Mouse (Mus musculus): ENCODE measurements around the gene Eef2. TPM values are rescaled to one million over a fixed set of nuclear protein-coding genes. Genes with fewer than 3 reads are reported as not detected.
A peak's percentile ranks its signal among the peaks of the same experiment; 100 is the strongest.

Gene Eef2
- polyA plus RNA-seq, 1 experiment from 2014 or later, result 313 TPM

GRCm38 (mm10) chr10:81138821-81139528, 37.5 kb upstream of the Eef2 start:
- Histone ChIP-seq H3K4me1 (ENCODE audit: control insufficient read depth, insufficient read depth, low read length) (peaks cover 44% of the 10 kb centered on the region), H3K27ac (ENCODE audit: low read depth, low read length) (peak overlapping the region; percentile 66), H3K4me2 (peak overlapping the region; percentile 80), H3K36me3 (ENCODE audit: control insufficient read depth, insufficient read depth, low read length) (peaks cover 5% of the 10 kb centered on the region), H3K9ac (ENCODE audit: low read depth, low read length) (peak overlapping the region; percentile 72), H3K27me3 (ENCODE audit: control insufficient read depth, insufficient read depth, low read length) (peaks cover 13% of the 10 kb centered on the region), H3K9me3 (replicated peaks; ENCODE audit: control insufficient read depth, low read length) (no peaks in the 10 kb centered on the region), H3K4me3 (ENCODE audit: low read depth, low read length) (peak overlapping the region; percentile 68)
- ATAC-seq (replicated peaks; ENCODE audit: insufficient number of reproducible peaks, low FRiP score, low TSS enrichment), result no peak
- WGBS (ENCODE audit: insufficient replicate concordance), result 60% methylated on average over 11 of the region's 11 CpGs

DNA sequence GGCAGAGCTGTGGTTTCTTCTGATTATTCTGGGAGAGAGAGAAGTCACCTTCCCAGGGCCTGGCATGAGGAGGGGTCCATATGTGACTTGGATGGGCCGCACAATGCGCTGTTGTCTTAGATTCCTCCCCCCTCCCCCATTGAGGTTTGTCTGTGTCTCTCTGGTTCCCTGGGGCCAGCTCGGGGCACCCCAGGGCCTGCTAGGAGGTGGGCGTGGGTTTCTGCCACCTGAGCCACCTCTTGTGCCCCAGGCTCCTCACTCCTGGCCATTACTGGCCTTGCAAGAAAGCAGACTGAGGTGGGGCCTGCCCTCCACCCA, 36.9 kb upstream of the Eef2 start:
- Histone ChIP-seq H3K4me3 (ENCODE audit: low read depth, low read length) (peak overlapping the region; percentile 68), H3K36me3 (ENCODE audit: control insufficient read depth, insufficient read depth, low read length) (peaks cover 10% of the 10 kb centered on the region), H3K4me1 (ENCODE audit: control insufficient read depth, insufficient read depth, low read length) (peaks cover 44% of the 10 kb centered on the region), H3K4me2 (peak overlapping the region; percentile 80), H3K27me3 (ENCODE audit: control insufficient read depth, insufficient read depth, low read length) (peaks cover 8% of the 10 kb centered on the region), H3K9ac (ENCODE audit: low read depth, low read length) (peak overlapping the region; percentile 72; the same call in 1 of the 2 replicates), H3K9me3 (replicated peaks; ENCODE audit: control insufficient read depth, low read length) (no peaks in the 10 kb centered on the region), H3K27ac (ENCODE audit: low read depth, low read length) (peak overlapping the region; percentile 66; the same call in 1 of the 2 replicates)
- WGBS (ENCODE audit: insufficient replicate concordance), result 69% methylated on average over 4 of the region's 4 CpGs
- ATAC-seq (replicated peaks; ENCODE audit: insufficient number of reproducible peaks, low FRiP score, low TSS enrichment), result no peak

GRCm38 (mm10) chr10:81140005-81140404, 36.4 kb upstream of the Eef2 start:
- 59% methylated on average over 8 of the region's 8 CpGs for WGBS (ENCODE audit: insufficient replicate concordance)
- Histone ChIP-seq H3K9me3 (replicated peaks; ENCODE audit: control insufficient read depth, low read length) (no peaks in the 10 kb centered on the region), H3K27me3 (ENCODE audit: control insufficient read depth, insufficient read depth, low read length) (peaks cover 3% of the 10 kb centered on the region), H3K36me3 (ENCODE audit: control insufficient read depth, insufficient read depth, low read length) (peaks cover 16% of the 10 kb centered on the region), H3K4me3 (ENCODE audit: low read depth, low read length) (peak overlapping the region; percentile 68), H3K4me2 (peak overlapping the region; percentile 80), H3K4me1 (ENCODE audit: control insufficient read depth, insufficient read depth, low read length) (peaks cover 43% of the 10 kb centered on the region), H3K27ac (ENCODE audit: low read depth, low read length) (no peak overlapping the region), H3K9ac (ENCODE audit: low read depth, low read length) (peak overlapping the region; percentile 72)
- ATAC-seq (replicated peaks; ENCODE audit: insufficient number of reproducible peaks, low FRiP score, low TSS enrichment), result no peak

- H3K4me2 ChIP-seq, result peak overlapping the region; percentile 80
- H3K27me3 ChIP-seq (ENCODE audit: control insufficient read depth, insufficient read depth, low read length), result no peaks in the 10 kb centered on the region
- H3K9me3 ChIP-seq (replicated peaks; ENCODE audit: control insufficient read depth, low read length), result no peaks in the 10 kb centered on the region
- H3K4me1 ChIP-seq (ENCODE audit: control insufficient read depth, insufficient read depth, low read length), result peaks cover 48% of the 10 kb centered on the region
- 0 out of 2 replicates have a peak overlapping the region, but pooled peaks have one; percentile 24 for H3K27ac ChIP-seq (ENCODE audit: low read depth, low read length)
- H3K4me3 ChIP-seq (ENCODE audit: low read depth, low read length), result peak overlapping the region; percentile 68
- ATAC-seq (replicated peaks; ENCODE audit: insufficient number of reproducible peaks, low FRiP score, low TSS enrichment), result no peak
- peaks cover 24% of the 10 kb centered on the region for H3K36me3 ChIP-seq (ENCODE audit: control insufficient read depth, insufficient read depth, low read length)
- H3K9ac ChIP-seq (ENCODE audit: low read depth, low read length), result peak overlapping the region; percentile 72
- WGBS (ENCODE audit: insufficient replicate concordance), result 59% methylated on average over 10 of the region's 10 CpGs
Observed at GRCm38 (mm10) chr10:81140717-81141454, 35.5 kb upstream of the Eef2 start.

- no peak overlapping the region for H3K4me3 ChIP-seq (ENCODE audit: low read depth, low read length)
- peaks cover 51% of the 10 kb centered on the region for H3K4me1 ChIP-seq (ENCODE audit: control insufficient read depth, insufficient read depth, low read length)
- no peaks in the 10 kb centered on the region for H3K27me3 ChIP-seq (ENCODE audit: control insufficient read depth, insufficient read depth, low read length)
- peaks cover 32% of the 10 kb centered on the region for H3K36me3 ChIP-seq (ENCODE audit: control insufficient read depth, insufficient read depth, low read length)
- H3K27ac ChIP-seq (ENCODE audit: low read depth, low read length), result peak overlapping the region; percentile 41; the same call in 1 of the 2 replicates
- H3K4me2 ChIP-seq, result peak overlapping the region; percentile 80
- peak overlapping the region; percentile 34; the same call in 1 of the 2 replicates for H3K9ac ChIP-seq (ENCODE audit: low read depth, low read length)
- H3K9me3 ChIP-seq (replicated peaks; ENCODE audit: control insufficient read depth, low read length), result no peaks in the 10 kb centered on the region
- 77% methylated on average over 7 of the region's 7 CpGs for WGBS (ENCODE audit: insufficient replicate concordance)
- no peak for ATAC-seq (replicated peaks; ENCODE audit: insufficient number of reproducible peaks, low FRiP score, low TSS enrichment)
Observed at GRCm38 (mm10) chr10:81141455-81142210, 34.8 kb upstream of the Eef2 start.

DNA sequence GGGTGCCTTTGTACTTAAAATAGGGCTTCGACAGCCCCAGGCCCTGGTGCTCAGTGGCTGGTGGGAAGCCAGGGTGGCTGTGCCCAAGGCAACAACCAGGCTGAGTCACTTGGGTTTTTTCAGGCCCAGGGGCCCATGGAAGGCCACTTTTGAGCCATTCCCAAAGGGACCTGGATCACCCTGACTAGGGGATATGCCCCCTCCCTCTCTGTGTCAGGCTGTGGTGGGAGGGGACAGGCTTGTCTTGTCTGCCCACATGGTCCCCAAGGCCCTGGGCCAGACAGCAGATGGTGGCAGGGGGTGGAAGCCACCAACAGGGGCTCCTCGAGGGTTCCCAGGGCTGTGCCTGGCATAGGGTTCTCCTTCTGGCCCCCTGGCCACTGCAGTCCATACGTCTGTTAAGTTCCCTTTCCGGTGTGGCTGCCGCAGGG, 33.9 kb upstream of the Eef2 start:
- H3K36me3 ChIP-seq (ENCODE audit: control insufficient read depth, insufficient read depth, low read length), result peaks cover 41% of the 10 kb centered on the region
- no peak for ATAC-seq (replicated peaks; ENCODE audit: insufficient number of reproducible peaks, low FRiP score, low TSS enrichment)
- H3K4me3 ChIP-seq (ENCODE audit: low read depth, low read length), result no peak overlapping the region
- 76% methylated on average over 5 of the region's 5 CpGs for WGBS (ENCODE audit: insufficient replicate concordance)
- peak overlapping the region; percentile 35; the same call in 1 of the 2 replicates for H3K27ac ChIP-seq (ENCODE audit: low read depth, low read length)
- peak overlapping the region; percentile 59 for H3K9ac ChIP-seq (ENCODE audit: low read depth, low read length)
- peaks cover 51% of the 10 kb centered on the region for H3K4me1 ChIP-seq (ENCODE audit: control insufficient read depth, insufficient read depth, low read length)
- no peaks in the 10 kb centered on the region for H3K9me3 ChIP-seq (replicated peaks; ENCODE audit: control insufficient read depth, low read length)
- peak overlapping the region; percentile 16; the same call in 1 of the 2 replicates for H3K4me2 ChIP-seq
- no peaks in the 10 kb centered on the region for H3K27me3 ChIP-seq (ENCODE audit: control insufficient read depth, insufficient read depth, low read length)

DNA sequence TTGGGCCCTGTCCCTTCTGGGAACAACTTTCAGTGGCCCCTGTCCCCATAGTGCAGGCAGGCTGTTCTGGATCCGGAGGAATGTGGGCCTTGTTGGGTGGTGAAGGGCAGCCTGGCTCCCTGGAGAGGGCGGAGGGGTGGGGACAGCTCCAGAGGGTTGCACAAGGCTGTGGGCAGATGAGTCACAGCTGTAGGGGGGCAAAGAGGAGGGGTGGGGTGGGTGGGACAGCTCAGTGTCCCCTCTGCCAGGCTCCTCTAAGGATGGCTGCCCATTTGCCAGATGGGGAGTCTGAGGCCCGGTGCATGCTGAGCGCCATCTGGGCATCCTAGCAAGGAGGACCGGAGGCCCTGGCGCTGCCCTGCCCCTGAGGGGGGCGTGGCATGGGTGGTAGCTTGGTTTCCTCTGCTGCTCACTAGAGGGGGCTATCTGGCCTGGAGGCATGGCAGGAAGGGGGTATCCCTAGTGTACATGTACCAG, 33.2 kb upstream of the Eef2 start:
- Histone ChIP-seq H3K36me3 (ENCODE audit: control insufficient read depth, insufficient read depth, low read length) (peaks cover 46% of the 10 kb centered on the region), H3K4me3 (ENCODE audit: low read depth, low read length) (no peak overlapping the region), H3K9me3 (replicated peaks; ENCODE audit: control insufficient read depth, low read length) (no peaks in the 10 kb centered on the region), H3K4me2 (no peak overlapping the region), H3K27me3 (ENCODE audit: control insufficient read depth, insufficient read depth, low read length) (no peaks in the 10 kb centered on the region), H3K9ac (ENCODE audit: low read depth, low read length) (peak overlapping the region; percentile 59), H3K27ac (ENCODE audit: low read depth, low read length) (peak overlapping the region; percentile 35; the same call in 1 of the 2 replicates), H3K4me1 (ENCODE audit: control insufficient read depth, insufficient read depth, low read length) (peaks cover 51% of the 10 kb centered on the region)
- WGBS (ENCODE audit: insufficient replicate concordance), result 89% methylated on average over 7 of the region's 7 CpGs
- ATAC-seq (replicated peaks; ENCODE audit: insufficient number of reproducible peaks, low FRiP score, low TSS enrichment), result no peak

DNA sequence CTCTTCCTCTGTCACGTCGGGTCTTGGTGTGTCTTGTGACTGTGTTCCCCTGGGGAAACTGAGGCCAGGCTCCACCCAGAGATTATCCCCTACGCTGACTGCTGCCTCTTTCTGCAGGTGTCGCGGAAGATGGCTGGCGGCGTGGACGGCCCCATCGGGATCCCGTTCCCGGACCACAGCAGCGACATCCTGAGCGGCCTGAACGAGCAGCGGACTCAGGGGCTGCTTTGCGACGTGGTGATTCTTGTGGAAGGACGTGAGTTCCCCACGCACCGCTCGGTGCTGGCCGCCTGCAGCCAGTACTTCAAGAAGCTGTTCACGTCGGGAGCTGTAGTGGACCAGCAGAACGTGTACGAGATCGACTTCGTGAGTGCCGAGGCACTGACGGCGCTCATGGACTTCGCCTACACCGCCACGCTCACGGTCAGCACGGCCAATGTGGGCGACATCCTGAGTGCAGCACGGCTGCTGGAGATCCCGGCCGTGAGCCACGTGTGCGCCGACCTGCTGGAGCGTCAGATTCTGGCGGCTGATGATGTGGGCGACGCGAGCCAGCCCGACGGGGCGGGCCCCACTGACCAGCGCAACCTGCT, 32.5 kb upstream of the Eef2 start:
- Histone ChIP-seq H3K27me3 (ENCODE audit: control insufficient read depth, insufficient read depth, low read length) (no peaks in the 10 kb centered on the region), H3K9ac (ENCODE audit: low read depth, low read length) (no peak overlapping the region), H3K9me3 (replicated peaks; ENCODE audit: control insufficient read depth, low read length) (no peaks in the 10 kb centered on the region), H3K4me3 (ENCODE audit: low read depth, low read length) (no peak overlapping the region), H3K36me3 (ENCODE audit: control insufficient read depth, insufficient read depth, low read length) (peaks cover 53% of the 10 kb centered on the region), H3K4me1 (ENCODE audit: control insufficient read depth, insufficient read depth, low read length) (peaks cover 48% of the 10 kb centered on the region), H3K4me2 (no peak overlapping the region), H3K27ac (ENCODE audit: low read depth, low read length) (no peak overlapping the region)
- 93% methylated on average over 52 of the region's 52 CpGs for WGBS (ENCODE audit: insufficient replicate concordance)
- no peak for ATAC-seq (replicated peaks; ENCODE audit: insufficient number of reproducible peaks, low FRiP score, low TSS enrichment)

Measured in heart, embryonic 11.5 days (tissue).